Mouse (Mus musculus) embryonic fibroblast, embryonic 13.5 days (primary cell): ENCODE measurements at regions not wholly inside any gene's neighbourhood (a gene's known extent, or its start where the extent isn't known, plus 50 kb on each side); places are given as distances from the start of the nearest gene placed in this dataset.

Experiments
- H3K27ac ChIP-seq: 2 replicates; pipeline ENCODE4 v1.5.1; 2012; ENCODE audit warnings: low read length, control low read depth, inconsistent platforms; ENCODE audit not compliant: insufficient read depth
- H3K4me1 ChIP-seq: 2 replicates; pipeline ENCODE4 v1.6.1; 2011; ENCODE audit warnings: low read length; ENCODE audit not compliant: control insufficient read depth, insufficient read depth
- H3K4me3 ChIP-seq: 2 replicates; pipeline ENCODE4 v1.5.1; 2011; ENCODE audit warnings: mild to moderate bottlenecking, control low read depth, low read length; ENCODE audit not compliant: insufficient read depth
- CTCF ChIP-seq: IDR thresholded peaks from 2 replicates; pipeline ENCODE4 v1.5.1; 2011; ENCODE audit warnings: mild to moderate bottlenecking, control low read depth, low read length, moderate library complexity, borderline replicate concordance; ENCODE audit not compliant: insufficient read depth
- POLR2A ChIP-seq: IDR thresholded peaks from 2 replicates; pipeline ENCODE4 v1.6.1; 2011; ENCODE audit warnings: low read depth, mild to moderate bottlenecking, control low read depth, low read length, moderate library complexity

DNA sequence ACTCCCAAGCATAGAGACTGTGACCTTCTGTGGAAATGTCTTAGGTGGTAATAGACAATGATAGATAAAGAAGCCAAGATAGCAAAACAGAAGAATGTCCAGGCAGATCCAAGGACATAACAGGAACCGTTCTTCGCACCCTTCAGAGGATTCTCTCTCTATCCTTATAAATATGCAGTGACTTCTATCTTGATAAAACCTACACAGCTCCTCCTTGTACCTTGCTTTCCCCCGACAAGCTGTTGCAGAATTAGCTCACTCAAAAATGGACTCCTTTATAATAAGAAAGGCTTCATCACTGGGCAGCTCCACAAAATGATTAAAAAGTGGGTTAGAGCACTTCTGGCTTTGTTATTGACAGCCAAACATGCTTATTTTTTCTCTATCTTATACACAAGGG, 245.4 kb upstream of the Adra1b start:
- TF ChIP-seq CTCF: no peak
- TF ChIP-seq POLR2A: no peak
- Histone ChIP-seq H3K4me1 (no peaks in the 10 kb centered on the region), H3K4me3 (no peak overlapping the region), H3K27ac (no peak overlapping the region)

DNA sequence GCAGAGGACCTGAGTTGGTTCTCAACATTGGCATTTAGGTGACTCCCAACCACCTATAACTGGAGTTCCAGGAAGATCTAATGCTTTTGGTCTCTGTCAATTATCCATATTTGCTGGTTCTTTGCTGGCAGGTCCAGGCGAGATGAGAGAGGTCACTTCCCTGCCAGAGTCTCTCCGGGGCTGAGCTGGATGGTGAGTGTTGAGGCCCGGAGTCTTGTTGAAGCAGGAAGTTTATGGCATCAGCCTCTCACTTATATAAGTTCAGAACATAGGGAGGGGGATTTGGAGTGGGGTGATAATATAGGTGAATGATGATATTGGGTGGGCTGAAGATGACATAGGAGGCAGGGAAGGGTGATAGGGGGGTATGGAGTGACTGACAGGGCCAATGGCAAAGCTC, 246.3 kb upstream of the Il12b start:
- Histone ChIP-seq H3K4me3 (no peak overlapping the region), H3K27ac (no peak overlapping the region), H3K4me1 (peaks cover 18% of the 10 kb centered on the region)
- no peak for TF ChIP-seq CTCF
- no peak for TF ChIP-seq POLR2A

- Histone ChIP-seq H3K4me1 (peaks cover 18% of the 10 kb centered on the region), H3K4me3 (no peak overlapping the region), H3K27ac (no peak overlapping the region)
- no peak for TF ChIP-seq POLR2A
- TF ChIP-seq CTCF: no peak
Measured at GRCm38 (mm10) chr11:44155591-44155990, 244.3 kb upstream of the Il12b start.

DNA sequence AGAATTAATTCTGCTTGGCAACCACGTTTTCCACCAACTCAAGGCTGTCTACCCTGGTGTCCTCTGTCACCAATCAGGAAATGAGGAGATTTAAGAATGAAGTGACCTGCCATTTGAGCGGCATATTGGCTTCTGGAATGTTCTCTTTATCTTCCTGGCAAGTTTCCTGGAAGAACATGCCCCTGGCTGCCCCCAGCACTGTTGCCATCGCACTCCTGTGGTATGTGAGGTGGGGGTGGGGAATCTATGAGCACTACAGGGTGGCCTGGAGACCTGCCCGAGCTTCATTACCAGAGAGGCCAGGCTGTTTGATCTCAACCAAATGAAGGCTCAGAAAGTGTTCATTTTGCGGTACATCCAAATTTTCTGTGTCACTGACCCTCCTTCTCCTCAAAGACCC, 243.8 kb upstream of the Il12b start:
- no peak for TF ChIP-seq POLR2A
- TF ChIP-seq CTCF: no peak
- peak overlapping the region; percentile 34; the same call in 1 of the 2 replicates for H3K27ac ChIP-seq
- H3K4me3 ChIP-seq: no peak overlapping the region
- peaks cover 18% of the 10 kb centered on the region for H3K4me1 ChIP-seq

DNA sequence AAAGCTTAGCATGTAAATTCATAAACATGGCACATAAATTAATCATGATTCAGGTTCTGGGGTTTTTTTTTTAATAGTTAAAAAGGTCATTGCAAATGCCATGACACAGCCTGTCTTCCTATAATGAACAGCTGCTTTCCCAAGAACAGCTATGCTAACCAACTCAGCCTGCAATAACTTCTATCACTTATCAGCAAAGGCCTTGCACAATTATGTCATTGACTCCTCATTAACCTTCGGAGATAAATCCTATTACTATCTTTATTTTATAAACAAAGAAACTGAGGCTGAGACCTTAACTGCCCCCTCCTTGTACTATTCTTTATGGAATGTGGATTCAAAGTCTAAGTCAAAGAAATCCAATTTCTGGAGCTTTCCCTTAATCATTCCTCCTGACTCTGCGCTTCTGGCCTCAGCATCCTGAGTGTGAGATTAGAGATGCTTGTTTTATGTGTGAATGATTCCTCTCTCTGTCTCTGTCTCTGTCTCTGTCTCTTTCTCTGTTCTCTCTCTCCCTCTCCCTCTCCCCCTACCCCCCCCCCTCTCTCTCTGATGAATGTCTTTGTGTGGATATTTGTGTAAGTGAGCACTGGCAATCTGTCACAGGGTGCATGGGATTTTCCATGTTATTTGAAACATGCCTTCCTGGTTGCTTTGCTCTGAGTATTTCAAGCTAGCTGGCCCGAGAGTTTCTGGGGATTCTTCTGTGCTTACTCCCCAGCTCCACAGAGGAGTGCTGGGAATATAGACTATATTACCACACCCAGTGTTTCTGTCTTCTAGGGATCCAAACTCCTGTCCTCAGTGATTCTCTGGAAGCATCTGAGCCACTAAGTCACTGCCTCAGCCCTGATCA, 243.1 kb upstream of the Il12b start:
- Histone ChIP-seq H3K4me1 (peaks cover 18% of the 10 kb centered on the region), H3K27ac (peak overlapping the region; percentile 38; the same call in 1 of the 2 replicates)
- no peak for TF ChIP-seq POLR2A

GRCm38 (mm10) chr11:44158236-44158635, 241.6 kb upstream of the Il12b start:
- TF ChIP-seq CTCF (no peak), POLR2A (no peak)
- H3K4me1 ChIP-seq: peaks cover 20% of the 10 kb centered on the region
- H3K4me3 ChIP-seq: no peak overlapping the region
- H3K27ac ChIP-seq: no peak overlapping the region

More for the DNA sequence above, 243.1 kb upstream of the Il12b start:
- H3K4me3 ChIP-seq: no peak overlapping the region

DNA sequence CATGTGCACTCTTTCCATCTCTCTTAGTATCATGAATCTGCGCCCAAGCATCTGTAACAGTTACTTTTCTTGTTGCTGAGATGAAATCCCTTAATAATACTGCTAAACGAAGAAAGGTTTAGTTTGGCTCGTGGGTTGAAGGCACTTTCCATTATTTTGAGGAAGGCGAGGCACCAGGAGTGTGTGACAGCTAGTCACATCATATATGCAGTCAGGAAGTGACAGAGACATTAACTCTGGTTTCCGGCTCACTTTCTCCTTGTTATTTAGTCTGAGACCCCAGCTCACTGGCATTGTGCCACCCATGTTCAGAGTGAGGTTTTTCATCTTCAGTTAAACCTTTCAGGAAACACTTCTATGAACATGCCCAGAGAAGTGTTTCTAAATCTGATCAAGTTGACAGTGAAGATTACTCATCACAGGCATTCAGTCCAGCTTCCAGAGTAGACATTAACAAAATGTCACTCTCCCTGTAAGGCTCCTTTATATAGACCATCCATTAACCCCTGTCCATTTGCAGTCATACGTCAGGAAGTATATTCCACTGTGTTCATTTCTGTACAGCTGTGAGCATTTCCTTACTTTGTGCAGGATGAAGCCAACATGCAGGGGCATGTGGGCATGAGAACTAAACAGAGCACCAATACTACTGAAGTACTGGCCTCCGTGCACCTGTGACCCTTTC, 238.0 kb upstream of the Il12b start:
- H3K4me3 ChIP-seq: no peak overlapping the region
- no peak overlapping the region for H3K27ac ChIP-seq
- TF ChIP-seq POLR2A (no peak), CTCF (no peak)
- peaks cover 17% of the 10 kb centered on the region for H3K4me1 ChIP-seq

GRCm38 (mm10) chr11:44163049-44163448, 236.8 kb upstream of the Il12b start:
- no peak overlapping the region for H3K27ac ChIP-seq
- H3K4me1 ChIP-seq: peaks cover 10% of the 10 kb centered on the region; the same call in 1 of the 2 replicates
- TF ChIP-seq POLR2A: no peak
- no peak for TF ChIP-seq CTCF
- no peak overlapping the region for H3K4me3 ChIP-seq

DNA sequence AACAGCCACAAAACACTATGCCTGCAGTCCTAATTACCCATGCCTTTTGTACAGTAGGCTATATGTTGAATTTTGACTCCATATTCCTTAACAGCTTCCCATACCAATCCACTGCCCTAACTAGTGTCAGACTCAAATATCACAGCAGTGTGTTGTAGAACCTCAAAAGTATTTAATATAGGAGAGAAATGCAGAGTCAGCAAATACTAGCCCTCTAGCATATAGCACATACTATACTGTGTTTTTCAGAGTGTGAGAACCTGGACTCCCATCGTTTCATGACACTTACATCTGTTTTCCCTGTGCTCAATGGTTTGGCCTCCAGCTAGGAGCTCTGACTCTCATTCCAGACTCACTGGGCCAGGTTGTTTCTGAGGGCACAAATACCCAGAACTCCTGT, 236.1 kb upstream of the Il12b start:
- Histone ChIP-seq H3K4me3 (no peak overlapping the region), H3K4me1 (peaks cover 10% of the 10 kb centered on the region; the same call in 1 of the 2 replicates), H3K27ac (no peak overlapping the region)
- TF ChIP-seq POLR2A (no peak), CTCF (no peak)

GRCm38 (mm10) chr11:44164186-44164585, 235.7 kb upstream of the Il12b start:
- Histone ChIP-seq H3K4me1 (peaks cover 10% of the 10 kb centered on the region; the same call in 1 of the 2 replicates), H3K4me3 (no peak overlapping the region), H3K27ac (peak overlapping the region; percentile 25; the same call in 1 of the 2 replicates)
- TF ChIP-seq CTCF (no peak), POLR2A (no peak)
